In the genomic region with DNA sequence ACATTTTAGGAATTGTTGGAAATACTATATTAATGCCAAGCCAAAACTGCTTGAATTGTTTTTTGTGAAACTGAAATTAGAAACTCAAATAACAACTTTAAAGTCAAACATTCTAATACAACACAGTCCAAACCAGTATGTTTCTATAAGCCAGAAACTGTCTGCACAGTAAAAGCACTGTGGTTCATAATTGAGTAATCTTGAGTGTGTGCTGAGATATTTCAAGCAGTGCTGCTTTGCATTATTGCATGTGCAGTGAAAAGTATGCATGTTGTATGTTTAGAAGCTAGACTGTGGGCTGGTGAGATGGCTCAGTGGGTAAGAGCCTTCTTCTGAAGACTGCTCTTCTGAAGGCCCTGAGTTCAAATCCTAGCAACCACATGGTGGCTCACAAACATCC, we compare ENCODE assay signal across 24 mouse cellular contexts. TPM values are rescaled to one million over a fixed set of nuclear protein-coding genes. Genes with fewer than 3 reads are reported as not detected.
DNase-seq lines count a peak whose midpoint lies in the region; ATAC-seq and TF ChIP-seq lines count a peak whose summit lies in the region.
"Had no signal": no experiment of that assay in that cellular context is flagged by ENCODE, and none has a peak within 500 bp of the region (broad histone marks: within the 10 kb centered on the region; RNA-seq: fewer than 3 reads in every experiment).

No protein-coding gene starts in this region.

- peaks cover 8% of the 10 kb centered on the region; the same call in 1 of the 2 replicates for H3K4me1 ChIP-seq in lung, postnatal 0 days (ENCODE audit: insufficient read depth, low read depth, low read length)
- H3K4me1 ChIP-seq in kidney, embryonic 16.5 days (ENCODE audit: insufficient read depth, low read length) = peaks cover 5% of the 10 kb centered on the region; the same call in 1 of the 2 replicates

- no peaks in the 10 kb centered on the region for H3K27me3 ChIP-seq in lung, postnatal 0 days (replicated peaks; ENCODE audit: insufficient read depth, low read length)
- H3K27me3 ChIP-seq in kidney, embryonic 16.5 days (ENCODE audit: insufficient read depth, low read length) = no peaks in the 10 kb centered on the region
- H3K27me3 ChIP-seq: CH12.LX, Patski had no signal

- H3K4me3 ChIP-seq in lung, postnatal 0 days (ENCODE audit: low read depth, low read length) = no peak overlapping the region
- no peak overlapping the region for H3K4me3 ChIP-seq in kidney, embryonic 16.5 days (ENCODE audit: low read length)

- no peak for TF ChIP-seq EP300 in lung, postnatal 0 days (IDR thresholded peaks at IDR 0.05)

- intact Hi-C loops in left cerebral cortex, postnatal 25 days (cut with DNase I) = no loop called here

- no peak for TF ChIP-seq CTCF in lung, postnatal 0 days (IDR thresholded peaks at IDR 0.05)

- no peak overlapping the region for H3K9ac ChIP-seq in lung, postnatal 0 days (replicated peaks; ENCODE audit: low read depth)
- no peak overlapping the region for H3K9ac ChIP-seq in kidney, embryonic 16.5 days (replicated peaks; ENCODE audit: low read length)

- peak; percentile 71 for ATAC-seq in lung, postnatal 0 days
- ATAC-seq in kidney, embryonic 16.5 days (ENCODE audit: low FRiP score, low TSS enrichment) = no peak
- ATAC-seq: activated CD4-positive, CD25-positive, alpha-beta regulatory T cell, adult 4 months; CD4-positive, CD25-positive, alpha-beta regulatory T cell, adult 4 months; Patski had no signal

- no peak overlapping the region for H3K4me2 ChIP-seq in lung, postnatal 0 days (replicated peaks; ENCODE audit: low read depth, low read length)
- no peak overlapping the region for H3K4me2 ChIP-seq in kidney, embryonic 16.5 days (replicated peaks; ENCODE audit: low read depth, low read length)

- H3K36me3 ChIP-seq in lung, postnatal 0 days (ENCODE audit: insufficient read depth, low read length) = no peaks in the 10 kb centered on the region
- H3K36me3 ChIP-seq in kidney, embryonic 16.5 days (ENCODE audit: insufficient read depth, low read length) = peaks cover 4% of the 10 kb centered on the region; the same call in 1 of the 2 replicates

- H3K27ac ChIP-seq in lung, postnatal 0 days (ENCODE audit: low read length) = no peak overlapping the region
- no peak overlapping the region for H3K27ac ChIP-seq in kidney, embryonic 16.5 days (ENCODE audit: low read length)

- DNase-seq in lung, postnatal 0 days (ENCODE audit: low spot score) = peak; percentile 57
- no peak for DNase-seq in lung, postnatal 36 days
- DNase-seq in 416B (ENCODE audit: low read depth) (peak; percentile 17), A20 (ENCODE audit: low read depth, low spot score) (peak; percentile 29)
- no peak for DNase-seq in left cerebral cortex, postnatal 25 days (ENCODE audit: low spot score in 2 of 2)
- DNase-seq: adrenal gland, adult 2 months; adrenal gland, adult 8-10 months; adrenal gland, postnatal 10 days; adrenal gland, postnatal 25 days; adrenal gland, postnatal 36 days; B cell, adult 2 months; cerebellum, adult 11 months; cerebellum, adult 11-12 months; cerebellum, adult 18-20 months; cerebellum, adult 2 months; cerebellum, adult 8-10 months had no signal

- no peaks in the 10 kb centered on the region for H3K9me3 ChIP-seq in lung, postnatal 0 days (ENCODE audit: low read length)
- no peaks in the 10 kb centered on the region for H3K9me3 ChIP-seq in kidney, embryonic 16.5 days (ENCODE audit: low read length)
- H3K9me3 ChIP-seq: G1E had no signal

RNA-seq across cellular contexts. Expression of a gene that starts 7.2 kb away (rescaled TPM):
- polyA plus RNA-seq in lung, postnatal 0 days (2015; fragmentation: Nextera tagmentation; extraction: Ambion mirVana) = 7.6 and 8.4 TPM in 2 replicates
- 10 to 100 TPM; 74.3 to 84.6 TPM for total RNA-seq in left cerebral cortex, postnatal 25 days (2021)
- polyA plus RNA-seq in kidney, embryonic 16.5 days (2015; fragmentation: Nextera tagmentation; extraction: Ambion mirVana) = 9.1 and 9.9 TPM in 2 replicates

RNA-seq across cellular contexts. Expression of a gene that starts 7.4 kb away (rescaled TPM):
- polyA plus RNA-seq in lung, postnatal 0 days (2015; fragmentation: Nextera tagmentation; extraction: Ambion mirVana) = 55.8 and 56.5 TPM in 2 replicates
- 10 to 100 TPM; 37.9 to 38.9 TPM for total RNA-seq in left cerebral cortex, postnatal 25 days (2021)
- 99.2 and 99.9 TPM in 2 replicates for polyA plus RNA-seq in kidney, embryonic 16.5 days (2015; fragmentation: Nextera tagmentation; extraction: Ambion mirVana)

RNA-seq across cellular contexts. Expression of a gene that starts 47.7 kb away (rescaled TPM):
- not detected in 2 replicates for polyA plus RNA-seq in lung, postnatal 0 days (2015; fragmentation: Nextera tagmentation; extraction: Ambion mirVana)
- 1 to 10 TPM in 1 of 2 experiments, under 1 TPM in 1; 0.98 to 1.7 TPM for total RNA-seq in left cerebral cortex, postnatal 25 days (2021)
- polyA plus RNA-seq in kidney, embryonic 16.5 days (2015; fragmentation: Nextera tagmentation; extraction: Ambion mirVana) = not detected in 2 replicates
- total RNA-seq: ES-E14, G1E had no signal
- polyA plus RNA-seq: activated CD4-positive, CD25-positive, alpha-beta regulatory T cell, adult 4 months; C2C12; CD4-positive, CD25-positive, alpha-beta regulatory T cell, adult 4 months; G1E had no signal

RNA-seq across cellular contexts. Expression of a gene that starts 47.7 kb away (rescaled TPM):
- polyA plus RNA-seq in lung, postnatal 0 days (2015; fragmentation: Nextera tagmentation; extraction: Ambion mirVana) = 23.7 and 28.9 TPM in 2 replicates
- 10 to 100 TPM; 24.4 to 24.6 TPM for total RNA-seq in left cerebral cortex, postnatal 25 days (2021)
- polyA plus RNA-seq in kidney, embryonic 16.5 days (2015; fragmentation: Nextera tagmentation; extraction: Ambion mirVana) = 50.5 and 51.9 TPM in 2 replicates

Comparison
In these comparisons a context has a peak if more than half of its experiments do, and no peak if none do; other contexts are left out.
1. DNase-seq: peak in lung, postnatal 0 days (single experiment), 416B (single experiment) and A20 (single experiment); none in lung, postnatal 36 days (single experiment) and left cerebral cortex, postnatal 25 days (0 of 2).